Mouse (Mus musculus): ENCODE data around the gene Gm9821.

Gene Gm9821

GRCm38 (mm10) chr2:91971231-91972097, 26.0 kb downstream of the Gm9821 start:
- DNase-seq (ENCODE audit: low spot score in 2 of 2), result peak; percentile 74 to 75

- no peak for DNase-seq (ENCODE audit: low spot score in 2 of 2)
Measured at GRCm38 (mm10) chr2:91972121-91972566, 26.6 kb downstream of the Gm9821 start.

GRCm38 (mm10) chr2:91973416-91974135, 28.1 kb downstream of the Gm9821 start:
- no peak for DNase-seq (ENCODE audit: low spot score in 2 of 2)

DNA sequence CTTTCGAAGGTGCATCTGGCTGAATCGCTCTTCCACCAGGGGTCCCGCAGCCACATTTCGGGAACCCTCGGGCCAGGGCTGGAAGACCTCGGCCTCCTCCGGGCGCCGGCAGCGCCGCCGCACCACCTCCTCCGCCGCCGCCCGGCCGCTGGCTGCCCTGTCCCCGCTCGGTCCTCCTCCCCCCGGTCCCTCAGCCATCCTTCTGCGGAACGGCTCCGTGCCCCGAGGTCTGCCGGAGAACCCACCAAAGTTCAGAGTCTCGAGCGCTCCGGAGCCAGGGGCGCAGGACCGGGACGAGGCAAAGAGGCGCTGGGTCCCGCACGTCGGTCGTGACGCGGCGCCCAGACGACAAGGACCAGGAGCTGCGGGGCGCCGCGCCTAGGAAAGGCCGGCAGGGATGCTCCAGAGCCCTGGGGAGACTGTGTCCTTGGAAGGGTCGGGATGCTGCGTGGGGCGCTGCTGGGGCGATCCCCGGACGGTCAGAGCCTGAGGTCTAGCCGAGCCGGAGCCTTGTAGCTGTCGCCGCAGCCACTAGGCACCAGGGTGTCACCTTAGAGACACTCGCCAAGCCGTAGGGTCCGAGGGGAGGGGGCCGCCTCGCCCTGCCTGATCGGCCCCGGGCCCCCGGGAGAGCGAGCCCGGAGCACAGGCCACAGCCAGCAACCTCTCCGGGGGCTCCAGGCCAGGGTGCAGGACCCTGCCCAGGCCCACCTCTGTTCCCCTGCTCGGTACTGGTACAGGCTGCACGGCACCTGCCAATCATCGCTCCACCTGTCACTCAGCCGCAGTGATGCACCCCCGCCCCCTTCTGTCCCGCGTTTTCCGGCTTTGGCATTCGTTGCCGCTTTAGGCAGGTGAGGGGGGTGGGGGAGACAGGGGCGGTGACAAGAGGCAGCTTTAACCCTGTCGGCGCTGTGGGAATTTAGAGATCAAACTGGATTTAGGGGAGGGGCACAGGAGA, 30.4 kb downstream of the Gm9821 start, which contains the start of gene Dgkz:
Dgkz (minus strand) TSS at position 284 of the 961 bp plus-strand sequence.
- DNase-seq (ENCODE audit: low spot score in 2 of 2), result no peak

- no peak for DNase-seq (ENCODE audit: low spot score in 2 of 2)
Measured at GRCm38 (mm10) chr2:91977960-91978359, 32.5 kb downstream of the Gm9821 start.

DNA sequence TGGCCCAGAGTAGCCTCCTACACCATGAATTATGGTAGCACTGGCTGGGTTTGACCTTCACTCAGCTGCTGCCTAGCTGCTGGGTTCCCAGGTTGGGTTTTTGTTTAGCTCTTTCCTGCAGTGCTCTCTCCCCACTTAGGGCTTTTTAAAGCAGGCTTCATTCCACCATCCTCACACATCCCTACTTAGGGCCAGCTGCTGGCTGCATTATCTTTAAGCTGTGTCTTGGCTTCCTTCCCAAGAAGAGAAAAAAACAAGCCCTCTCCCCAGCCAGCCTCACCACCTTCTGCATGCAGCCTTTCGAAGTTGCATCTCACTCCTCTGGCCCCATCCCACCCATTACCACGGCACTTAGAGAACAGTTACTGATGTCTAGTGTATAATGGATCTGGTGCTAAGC, 33.0 kb downstream of the Gm9821 start:
- DNase-seq (ENCODE audit: low spot score in 2 of 2), result no peak

GRCm38 (mm10) chr2:91980245-91980644, 34.7 kb downstream of the Gm9821 start:
- DNase-seq (ENCODE audit: low spot score in 2 of 2), result no peak

DNA sequence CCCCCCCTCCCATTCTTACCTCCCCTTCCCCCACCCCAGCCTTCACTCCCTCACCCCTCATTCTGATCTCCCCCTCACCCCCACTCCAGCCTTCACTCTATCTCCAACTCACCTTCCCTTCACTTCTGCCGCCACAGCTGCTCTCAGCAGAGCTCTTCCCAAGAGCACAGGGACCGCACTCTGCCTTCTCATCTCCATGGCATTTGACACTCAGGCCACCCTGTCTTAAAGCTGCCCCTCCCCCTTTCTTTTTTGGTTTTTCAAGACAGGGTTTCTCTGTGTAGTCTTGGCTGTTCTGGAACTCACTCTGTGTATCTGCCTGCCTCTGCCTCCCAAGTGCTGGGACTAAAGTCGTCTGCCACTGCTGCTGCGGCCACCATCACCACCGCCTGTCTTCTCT, 35.3 kb downstream of the Gm9821 start:
- DNase-seq (ENCODE audit: low spot score in 2 of 2), result no peak

GRCm38 (mm10) chr2:91984439-91984838, 38.9 kb downstream of the Gm9821 start:
- no peak for DNase-seq (ENCODE audit: low spot score in 2 of 2)

DNA sequence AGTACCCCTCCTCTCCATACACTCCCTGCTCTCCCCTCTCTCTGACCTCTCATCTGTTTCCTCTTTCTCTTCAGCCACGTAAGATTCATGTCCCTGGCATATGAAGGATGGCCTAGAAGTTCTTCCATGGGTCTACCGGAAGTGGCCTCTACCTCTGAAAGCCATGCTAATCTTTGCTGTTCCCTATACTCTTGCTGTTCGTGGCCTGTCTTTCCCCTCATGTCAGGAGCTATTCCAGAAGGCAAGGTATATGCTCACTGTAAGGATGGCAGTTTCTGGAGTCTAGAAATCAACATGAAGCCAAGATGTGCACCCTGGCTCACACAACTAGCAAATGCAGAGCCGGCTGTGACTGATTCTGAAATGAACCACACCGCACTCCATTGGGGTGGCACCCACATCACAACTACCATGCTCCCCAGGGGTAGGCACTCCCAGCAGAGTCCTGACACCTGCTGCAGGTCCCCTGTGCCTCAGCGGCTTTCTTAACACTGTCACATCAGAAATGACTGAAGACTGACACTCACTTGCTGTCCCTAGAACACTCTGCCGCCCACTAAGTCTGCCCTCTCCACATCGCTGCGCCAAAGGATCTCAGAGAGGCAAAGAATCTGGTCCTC, 39.5 kb downstream of the Gm9821 start:
- no peak for DNase-seq (ENCODE audit: low spot score in 2 of 2)

GRCm38 (mm10) chr2:91986071-91986470, 40.6 kb downstream of the Gm9821 start:
- no peak for DNase-seq (ENCODE audit: low spot score in 2 of 2)

GRCm38 (mm10) chr2:91987542-91987941, 42.0 kb downstream of the Gm9821 start:
- DNase-seq (ENCODE audit: low spot score in 2 of 2), result peak; percentile 89

GRCm38 (mm10) chr2:91989750-91990149, 44.2 kb downstream of the Gm9821 start:
- DNase-seq (ENCODE audit: low spot score in 2 of 2), result no peak

DNA sequence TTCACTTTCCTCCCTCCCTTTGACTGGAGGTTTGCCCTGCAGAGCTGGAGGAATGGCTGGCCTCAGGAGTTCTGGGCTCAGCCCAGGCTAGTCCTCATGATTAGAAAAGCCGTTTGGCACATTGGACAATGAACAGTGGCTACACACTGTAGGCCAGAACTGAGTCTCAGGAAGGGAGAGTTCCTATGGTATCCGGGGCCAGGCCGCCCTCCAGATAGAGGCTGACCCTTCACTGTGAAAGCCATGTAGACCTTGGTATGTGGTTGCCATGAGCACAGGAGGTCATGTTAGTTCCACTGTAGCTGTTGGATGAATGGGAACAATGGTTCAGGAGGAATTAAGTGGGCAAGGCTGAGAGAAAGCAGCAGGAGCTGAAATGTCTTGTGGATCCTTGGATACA, 47.9 kb downstream of the Gm9821 start:
- DNase-seq (ENCODE audit: low spot score in 2 of 2), result no peak

- DNase-seq (ENCODE audit: low spot score in 2 of 2), result no peak
Measured at GRCm38 (mm10) chr2:91996006-91996405, 50.5 kb downstream of the Gm9821 start.
